Mouse (Mus musculus) megakaryocyte, embryonic 14.5 days (primary cell): Measurements from ENCODE around the gene Grk3.

Source experiments
- FLI1 ChIP-seq: IDR thresholded peaks from 2 replicates; pipeline ENCODE4 v1.6.1; 2012; ENCODE audit warnings: low read length, inconsistent platforms, mixed read lengths
- GATA1 ChIP-seq: IDR thresholded peaks from 3 replicates; pipeline ENCODE4 v1.6.1; 2012; ENCODE audit warnings: mixed read lengths, low read length, inconsistent platforms, borderline replicate concordance

- TF ChIP-seq GATA1 (no peak), FLI1 (no peak)
Measured at GRCm38 (mm10) chr5:112870729-112871128, 144.9 kb downstream of the Grk3 start.
